Mouse (Mus musculus) liver, adult 10 weeks (tissue): ENCODE measurements around the gene Gm9936. TPM values are rescaled to one million over a fixed set of nuclear protein-coding genes. Genes with fewer than 3 reads are reported as not detected.

ENCODE experiments used
- polyA plus RNA-seq: library from polyadenylated mRNA; stranded (reverse); fragments of 350-450 nt; fragmentation: Illumina TruSeq; extraction: RNeasy Lipid Tissue Mini Kit (QIAGEN cat#74804); gene quantifications from one replicate; pipeline ENCODE4 v1.2.3, GENCODE M21; 2014; ENCODE audit warnings: low read depth, low replicate concordance

The Gm9936 gene
- polyA plus RNA-seq: not detected

DNA sequence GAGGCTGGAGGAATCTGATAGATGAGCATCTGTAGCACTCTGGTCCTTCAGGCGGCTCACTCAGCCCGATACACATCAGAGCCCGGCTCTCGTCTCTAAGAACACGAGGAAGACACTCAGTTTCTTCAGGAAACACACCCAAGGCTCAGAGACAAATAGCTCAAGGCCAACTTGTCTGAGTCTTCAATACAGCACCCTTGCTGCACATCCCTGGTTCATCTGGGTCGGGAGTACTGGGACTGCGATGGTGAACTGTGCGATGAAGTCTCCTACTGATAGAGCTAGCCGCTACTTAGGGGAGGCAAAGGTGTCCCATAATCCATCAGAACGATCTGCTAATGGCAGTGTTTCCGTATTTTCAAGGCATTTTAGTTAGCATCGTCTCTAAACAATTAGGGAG lies at the start of gene Gm9936:
TSS of gene Gm9936 (minus strand) at position 101 of the 400 bp plus-strand sequence.

DNA sequence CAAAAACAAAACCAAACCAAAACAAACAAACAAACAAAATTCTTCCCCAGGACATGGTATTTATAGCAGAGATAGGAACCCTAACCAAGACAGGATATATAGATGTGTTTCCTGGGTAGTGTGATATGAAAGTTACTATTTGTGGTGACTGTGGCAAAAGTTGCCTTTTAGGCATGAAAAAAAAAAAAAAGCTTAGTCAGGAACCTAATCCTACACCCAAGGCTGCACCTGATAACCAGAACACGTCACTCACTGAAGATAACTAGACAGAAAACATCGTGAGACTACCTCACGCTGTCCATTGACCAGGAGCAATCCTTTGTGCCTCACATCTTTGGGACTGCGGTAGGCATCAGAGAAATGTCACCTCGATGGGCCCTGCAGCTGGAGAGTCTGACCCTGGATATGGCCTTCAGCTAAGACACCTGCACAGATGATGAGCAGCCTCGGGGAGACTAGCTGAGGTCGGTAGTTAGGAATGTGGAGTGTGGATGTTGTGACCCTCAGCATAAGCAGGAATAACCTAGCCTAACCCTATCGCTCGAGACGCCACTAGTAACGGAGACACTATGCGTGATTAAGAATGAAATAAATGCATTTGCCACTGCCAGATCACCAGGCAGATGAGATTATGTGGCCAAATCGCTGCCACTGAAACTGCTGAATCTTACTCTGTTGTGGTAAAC lies 38.3 kb upstream of the Gm9936 start, which contains the start of gene Oasl2:
TSS of gene Oasl2 (plus strand) at position 249 of the 686 bp plus-strand sequence.

DNA sequence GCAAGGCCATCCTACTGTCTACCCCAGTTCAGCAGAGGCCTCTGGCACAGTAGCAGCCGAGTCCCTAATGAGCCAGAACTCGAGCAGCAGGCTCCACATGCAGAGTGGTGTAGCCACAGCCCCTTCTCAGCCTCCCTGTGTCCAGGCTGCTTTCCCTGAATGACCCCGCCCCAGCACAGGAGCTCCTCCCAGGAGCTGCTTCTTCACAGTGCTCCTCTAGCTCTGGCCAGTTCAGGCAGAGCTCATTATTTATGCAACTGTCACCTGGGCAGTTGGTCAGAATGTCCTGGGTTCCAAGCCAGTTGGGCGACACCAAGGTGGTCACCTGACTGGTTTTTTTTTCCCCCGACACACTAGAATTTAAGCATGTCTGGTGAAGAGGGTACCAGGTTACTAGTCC lies 5.1 kb downstream of the Gm9936 start, which contains the start of gene 4930519G04Rik:
TSS of gene 4930519G04Rik (plus strand) at position 301 of the 400 bp plus-strand sequence.

DNA sequence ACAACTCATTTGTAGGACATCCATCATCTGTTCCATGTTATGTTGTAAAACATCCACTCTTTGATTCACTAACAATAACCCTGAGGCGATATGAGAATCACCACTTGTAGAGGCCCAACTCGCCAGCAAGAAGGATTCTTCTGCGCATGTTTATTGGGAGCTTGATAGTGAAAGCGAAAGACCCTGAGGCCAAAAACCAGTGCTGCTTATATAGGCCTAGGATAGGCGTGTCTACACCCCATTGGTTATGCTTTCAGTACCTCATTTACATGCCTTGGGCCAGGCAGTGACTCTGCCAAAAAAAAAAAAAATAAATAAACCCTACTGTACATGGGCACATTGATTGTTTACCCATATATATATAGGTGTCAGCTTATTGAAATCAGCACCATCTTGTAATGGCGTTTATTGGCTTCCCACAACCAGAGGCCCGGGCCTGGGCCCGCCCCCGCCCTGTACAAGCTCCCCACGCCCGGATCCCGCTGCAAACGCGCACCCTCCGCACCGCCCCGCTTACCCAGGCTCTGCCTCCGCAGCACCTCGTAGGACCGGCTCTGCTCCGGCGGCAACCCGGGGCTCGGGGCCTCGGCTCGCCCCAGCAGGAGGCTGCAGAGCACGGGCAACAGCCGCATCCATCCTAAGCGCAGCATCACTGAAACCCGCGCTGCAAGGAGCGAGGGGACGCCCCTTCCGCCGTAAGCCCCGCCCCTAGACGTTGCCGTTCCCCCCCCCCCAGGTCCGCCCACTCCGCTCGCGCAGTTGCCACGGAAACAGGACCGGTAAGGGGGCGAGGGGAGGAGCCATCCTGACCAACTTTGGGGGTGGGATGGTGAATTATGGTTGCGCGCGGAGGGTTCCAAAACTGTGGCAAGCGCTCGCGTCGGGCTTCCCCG lies 35.4 kb downstream of the Gm9936 start, which contains the start of gene 1500011B03Rik:
TSS of gene 1500011B03Rik (minus strand) at position 673 of the 893 bp plus-strand sequence.

Other genes starting within 250 kb of the Gm9936 start
- gene Trpv4, start 200.3 kb downstream of the Gm9936 start, polyA plus RNA-seq: not detected
- gene Gltp, start 167.7 kb downstream of the Gm9936 start, polyA plus RNA-seq: 1.7 TPM
- 0.56 TPM for gene Tchp, start 150.9 kb downstream of the Gm9936 start, polyA plus RNA-seq
- gene Ankrd13a, start 84.0 kb downstream of the Gm9936 start, polyA plus RNA-seq: 11.6 TPM
- gene Git2, start 83.2 kb downstream of the Gm9936 start, polyA plus RNA-seq: 5.6 TPM
- gene 1500011B03Rik, start 35.2 kb downstream of the Gm9936 start, polyA plus RNA-seq: 1.9 TPM
- not detected for gene 4930519G04Rik, start 5.0 kb downstream of the Gm9936 start, polyA plus RNA-seq
- gene Oasl2, start 38.3 kb upstream of the Gm9936 start, polyA plus RNA-seq: 8.3 TPM
- gene Oasl1, start 64.6 kb upstream of the Gm9936 start, polyA plus RNA-seq: 1.8 TPM
- 1.1 TPM for gene 2210016L21Rik, start 83.5 kb upstream of the Gm9936 start, polyA plus RNA-seq
- gene Hnf1a, start 112.4 kb upstream of the Gm9936 start, polyA plus RNA-seq: 0.42 TPM
- 10.8 TPM for gene Sppl3, start 152.5 kb upstream of the Gm9936 start, polyA plus RNA-seq
- not detected for gene Gm10401, start 239.6 kb upstream of the Gm9936 start, polyA plus RNA-seq